ENCODE assay signal across 8 mouse cellular contexts in the genomic region with DNA sequence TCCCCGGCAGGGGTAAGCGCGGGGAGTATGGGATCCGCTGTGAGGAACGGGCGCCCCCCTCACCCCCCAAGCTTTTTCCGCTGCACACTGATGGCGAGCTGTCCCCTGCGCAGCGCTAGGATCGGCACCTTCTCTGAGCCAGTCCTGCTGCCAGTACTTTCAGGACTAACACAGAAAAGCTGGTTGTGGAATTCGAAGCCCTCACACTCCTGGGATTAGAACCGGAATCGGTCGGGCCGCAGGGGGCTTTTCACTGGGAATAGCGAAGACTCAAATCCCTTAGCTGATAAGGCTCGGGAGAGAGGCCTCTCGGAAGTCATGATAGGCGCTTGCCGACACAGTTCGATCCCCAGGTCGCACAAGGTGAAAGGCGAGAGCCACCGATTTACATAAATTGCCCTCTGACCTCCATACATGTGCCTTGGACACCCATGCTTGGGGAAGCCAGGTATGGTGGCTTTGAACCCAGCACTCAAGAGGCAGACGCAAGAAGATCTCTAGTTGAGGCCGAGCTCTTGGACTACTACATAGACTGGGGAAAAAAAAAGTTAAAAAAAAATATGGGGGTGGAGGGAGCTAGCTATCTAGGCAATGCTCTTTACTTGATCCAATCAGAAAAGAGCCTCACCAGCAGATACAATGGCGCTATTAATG. TPM values are rescaled to one million over a fixed set of nuclear protein-coding genes. Genes with fewer than 3 reads are reported as not detected.
DNase-seq lines count a peak whose midpoint lies in the region; ATAC-seq and TF ChIP-seq lines count a peak whose summit lies in the region.

No protein-coding gene starts in this region.

- no peak for DNase-seq in kidney, adult 8-10 months
- DNase-seq in MEL (ENCODE audit: low read depth, low spot score) = peak; percentile 84
- no peak for DNase-seq in hindbrain, embryonic 10.5 days (ENCODE audit: low spot score)
- no peak for DNase-seq in left cerebral cortex, postnatal 25 days (ENCODE audit: low spot score in 2 of 2)
- no peak for DNase-seq in kidney, adult 18-20 months
- no peak for DNase-seq in retina, embryonic 14.5 days (ENCODE audit: low spot score)

- ATAC-seq in kidney, embryonic 14.5 days (ENCODE audit: low FRiP score, low TSS enrichment) = no peak
- ATAC-seq in midbrain, embryonic 13.5 days = no peak

- 0 out of 2 replicates have a peak, but pooled peaks cover 5% of the 10 kb centered on the region for H3K27me3 ChIP-seq in kidney, embryonic 14.5 days (ENCODE audit: control insufficient read depth, insufficient read depth, low read length)
- H3K27me3 ChIP-seq in MEL (ENCODE audit: control insufficient read depth in 1 of 2, insufficient read depth in 2 of 2, low read length in 2 of 2) = no peaks in the 10 kb centered on the region
- peaks cover 57% of the 10 kb centered on the region for H3K27me3 ChIP-seq in hindbrain, embryonic 10.5 days (ENCODE audit: insufficient read depth, poor library complexity, severe bottlenecking)
- H3K27me3 ChIP-seq in midbrain, embryonic 13.5 days = peaks cover 52% of the 10 kb centered on the region

- peaks cover 18% of the 10 kb centered on the region for H3K4me1 ChIP-seq in kidney, embryonic 14.5 days (ENCODE audit: control insufficient read depth, insufficient read depth, low read length)
- peaks cover 8 to 34% of the 10 kb centered on the region in 2 experiments; a peak in 3 of 4 replicates for H3K4me1 ChIP-seq in MEL (ENCODE audit: control insufficient read depth in 1 of 2, insufficient read depth in 2 of 2, low read length in 2 of 2)
- H3K4me1 ChIP-seq in hindbrain, embryonic 10.5 days (replicated peaks) = peaks cover 35% of the 10 kb centered on the region
- peaks cover 25% of the 10 kb centered on the region for H3K4me1 ChIP-seq in midbrain, embryonic 13.5 days (replicated peaks)

- TF ChIP-seq POLR2A in MEL (IDR thresholded peaks at IDR 0.05; ENCODE audit: control insufficient read depth in 1 of 2, insufficient read depth in 1 of 2, low read depth in 1 of 2, low read length in 2 of 2, poor library complexity in 1 of 2) = peak; percentile 48 to 71; a peak in 3 of 4 replicates

- peak overlapping the region; percentile 72 for H3K4me3 ChIP-seq in kidney, embryonic 14.5 days (ENCODE audit: low read length)
- peak overlapping the region; percentile 61 to 63 for H3K4me3 ChIP-seq in MEL (ENCODE audit: control insufficient read depth in 1 of 2, insufficient read depth in 1 of 2, low read depth in 2 of 2, low read length in 2 of 2)
- H3K4me3 ChIP-seq in hindbrain, embryonic 10.5 days = peak overlapping the region; percentile 79
- H3K4me3 ChIP-seq in midbrain, embryonic 13.5 days (replicated peaks) = peak overlapping the region; percentile 73

- TF ChIP-seq RAD21 in MEL (IDR thresholded peaks at IDR 0.05; ENCODE audit: low read depth, low read length) = no peak

- TF ChIP-seq EP300 in MEL (IDR thresholded peaks at IDR 0.05; ENCODE audit: low read depth in 1 of 2, low read length in 2 of 2) = peak in 1 of 2 experiments; percentile 29; a peak in 1 of 4 replicates

- 6% methylated on average over 28 of the region's 28 CpGs for WGBS in kidney, embryonic 14.5 days
- 6% methylated on average over 28 of the region's 28 CpGs for WGBS in hindbrain, embryonic 10.5 days
- WGBS in midbrain, embryonic 13.5 days = 6% methylated on average over 28 of the region's 28 CpGs

- no peak for TF ChIP-seq CTCF in MEL (IDR thresholded peaks at IDR 0.05 in 2 of 3, conservative IDR thresholded peaks at IDR 0.05 in 1 of 3; ENCODE audit: control insufficient read depth in 1 of 3, insufficient read depth in 1 of 3, low read depth in 2 of 3, low read length in 3 of 3, poor library complexity in 1 of 3, severe bottlenecking in 1 of 3)

- intact Hi-C loops in left cerebral cortex, postnatal 25 days (cut with DNase I) = loop anchor here (1.0 to 5.0 kb wide), 3 partner anchors 38 to 291 kb away; partner anchors contain the start of genes Ppard and Rpl10a

- H3K4me2 ChIP-seq in kidney, embryonic 14.5 days (replicated peaks; ENCODE audit: low read depth, low read length) = peak overlapping the region; percentile 96
- peak overlapping the region; percentile 93 for H3K4me2 ChIP-seq in midbrain, embryonic 13.5 days (replicated peaks)

- no peaks in the 10 kb centered on the region for H3K36me3 ChIP-seq in kidney, embryonic 14.5 days (ENCODE audit: control insufficient read depth, insufficient read depth, low read length)
- H3K36me3 ChIP-seq in MEL (ENCODE audit: control insufficient read depth in 1 of 2, insufficient read depth in 2 of 2, low read length in 2 of 2) = peaks cover 0 to 25% of the 10 kb centered on the region in 2 experiments; a peak in 2 of 4 replicates
- H3K36me3 ChIP-seq in hindbrain, embryonic 10.5 days = no peaks in the 10 kb centered on the region
- no peaks in the 10 kb centered on the region for H3K36me3 ChIP-seq in midbrain, embryonic 13.5 days

- H3K9me3 ChIP-seq in kidney, embryonic 14.5 days (ENCODE audit: control insufficient read depth, low read length) = no peaks in the 10 kb centered on the region
- H3K9me3 ChIP-seq in MEL (replicated peaks; ENCODE audit: insufficient read depth, low read length) = no peaks in the 10 kb centered on the region
- H3K9me3 ChIP-seq in hindbrain, embryonic 10.5 days = no peaks in the 10 kb centered on the region
- H3K9me3 ChIP-seq in midbrain, embryonic 13.5 days = no peaks in the 10 kb centered on the region

- H3K79me2 ChIP-seq in MEL (ENCODE audit: control insufficient read depth, insufficient read depth, low read length, poor library complexity) = peaks cover 5% of the 10 kb centered on the region; the same call in 1 of the 2 replicates

- peak overlapping the region; percentile 90 for H3K27ac ChIP-seq in kidney, embryonic 14.5 days (ENCODE audit: low read depth, low read length)
- H3K27ac ChIP-seq in MEL (ENCODE audit: control insufficient read depth, low read depth, low read length) = peak overlapping the region; percentile 93
- peak overlapping the region; percentile 91 for H3K27ac ChIP-seq in hindbrain, embryonic 10.5 days
- peak overlapping the region; percentile 91 for H3K27ac ChIP-seq in midbrain, embryonic 13.5 days

- peak overlapping the region; percentile 70 for H3K9ac ChIP-seq in kidney, embryonic 14.5 days (ENCODE audit: low read depth, low read length)
- peak overlapping the region; percentile 94 for H3K9ac ChIP-seq in MEL (ENCODE audit: control insufficient read depth, low read depth, low read length, poor library complexity, severe bottlenecking)
- H3K9ac ChIP-seq in midbrain, embryonic 13.5 days (replicated peaks) = peak overlapping the region; percentile 85

TF ChIP-seq in MEL, 35 proteins besides CTCF, POLR2A, EP300 and RAD21 (continues in another document):
- TF ChIP-seq GABPA (IDR thresholded peaks at IDR 0.05; ENCODE audit: low read depth, low read length) (no peak), POLR2AphosphoS5 (IDR thresholded peaks at IDR 0.05; ENCODE audit: borderline replicate concordance, low read depth, low read length) (no peak), E2F4 (IDR thresholded peaks at IDR 0.05; ENCODE audit: borderline replicate concordance, low read depth, low read length) (0 out of 2 replicates have a peak, but pooled peaks have one; percentile 48)

RNA-seq across cellular contexts. Expression of gene Fkbp5, which starts 6.2 kb away (rescaled TPM):
- 10.0 and 14.0 TPM in 2 replicates for polyA plus RNA-seq in kidney, embryonic 14.5 days (2014; fragmentation: Nextera tagmentation; extraction: Ambion mirVana)
- 16.5 and 16.6 TPM in 2 replicates for total RNA-seq in MEL (2012; rRNA removed)
- polyA plus RNA-seq in MEL (2012; ENCODE audit: insufficient read depth in 1 of 2, insufficient read length in 2 of 2, low read depth in 1 of 2, low replicate concordance in 2 of 2, missing spikeins in 1 of 2) = 100 to 1,000 TPM in 1 of 2 experiments, 10 to 100 TPM in 1; 44.3 to 184 TPM
- polyA plus RNA-seq in hindbrain, embryonic 10.5 days (2016; fragmentation: Nextera tagmentation; extraction: Ambion mirVana) = 34.3 and 37.9 TPM in 2 replicates
- polyA plus RNA-seq in midbrain, embryonic 13.5 days (2015; fragmentation: Nextera tagmentation; extraction: Ambion mirVana) = 30.0 and 30.9 TPM in 2 replicates
- total RNA-seq in left cerebral cortex, postnatal 25 days (2021) = 10 to 100 TPM; 46.4 to 53.2 TPM

RNA-seq across cellular contexts. Expression of gene Armc12, which starts 7.1 kb away (rescaled TPM):
- not detected in 2 replicates for polyA plus RNA-seq in kidney, embryonic 14.5 days (2014; fragmentation: Nextera tagmentation; extraction: Ambion mirVana)
- not detected in 2 replicates for total RNA-seq in MEL (2012; rRNA removed)
- under 1 TPM in 1 of 2 experiments, not detected in 1; 0.15 TPM for polyA plus RNA-seq in MEL (2012; ENCODE audit: insufficient read depth in 1 of 2, insufficient read length in 2 of 2, low read depth in 1 of 2, low replicate concordance in 2 of 2, missing spikeins in 1 of 2)
- not detected in 2 replicates for polyA plus RNA-seq in hindbrain, embryonic 10.5 days (2016; fragmentation: Nextera tagmentation; extraction: Ambion mirVana)
- polyA plus RNA-seq in midbrain, embryonic 13.5 days (2015; fragmentation: Nextera tagmentation; extraction: Ambion mirVana) = not detected in 2 replicates
- total RNA-seq in left cerebral cortex, postnatal 25 days (2021) = not detected

RNA-seq across cellular contexts. Expression of gene Clpsl2, which starts 25.7 kb away (rescaled TPM):
- not detected in 2 replicates for polyA plus RNA-seq in kidney, embryonic 14.5 days (2014; fragmentation: Nextera tagmentation; extraction: Ambion mirVana)
- total RNA-seq in MEL (2012; rRNA removed) = not detected in 2 replicates
- polyA plus RNA-seq in MEL (2012; ENCODE audit: insufficient read depth in 1 of 2, insufficient read length in 2 of 2, low read depth in 1 of 2, low replicate concordance in 2 of 2, missing spikeins in 1 of 2) = not detected
- polyA plus RNA-seq in hindbrain, embryonic 10.5 days (2016; fragmentation: Nextera tagmentation; extraction: Ambion mirVana) = not detected in 2 replicates
- not detected in 2 replicates for polyA plus RNA-seq in midbrain, embryonic 13.5 days (2015; fragmentation: Nextera tagmentation; extraction: Ambion mirVana)
- not detected for total RNA-seq in left cerebral cortex, postnatal 25 days (2021)

RNA-seq across cellular contexts. Expression of gene Clps, which starts 37.1 kb away (rescaled TPM):
- not detected in 2 replicates for polyA plus RNA-seq in kidney, embryonic 14.5 days (2014; fragmentation: Nextera tagmentation; extraction: Ambion mirVana)
- total RNA-seq in MEL (2012; rRNA removed) = not detected in 2 replicates
- not detected for polyA plus RNA-seq in MEL (2012; ENCODE audit: insufficient read depth in 1 of 2, insufficient read length in 2 of 2, low read depth in 1 of 2, low replicate concordance in 2 of 2, missing spikeins in 1 of 2)
- not detected in 2 replicates for polyA plus RNA-seq in hindbrain, embryonic 10.5 days (2016; fragmentation: Nextera tagmentation; extraction: Ambion mirVana)
- polyA plus RNA-seq in midbrain, embryonic 13.5 days (2015; fragmentation: Nextera tagmentation; extraction: Ambion mirVana) = 0.66 and 0.71 TPM in 2 replicates
- not detected for total RNA-seq in left cerebral cortex, postnatal 25 days (2021)

RNA-seq across cellular contexts. Expression of gene Lhfpl5, which starts 52.0 kb away (rescaled TPM):
- 0.45 and 0.51 TPM in 2 replicates for polyA plus RNA-seq in kidney, embryonic 14.5 days (2014; fragmentation: Nextera tagmentation; extraction: Ambion mirVana)
- not detected in 2 replicates for total RNA-seq in MEL (2012; rRNA removed)
- under 1 TPM in 1 of 2 experiments, not detected in 1; 0.19 TPM for polyA plus RNA-seq in MEL (2012; ENCODE audit: insufficient read depth in 1 of 2, insufficient read length in 2 of 2, low read depth in 1 of 2, low replicate concordance in 2 of 2, missing spikeins in 1 of 2)
- polyA plus RNA-seq in hindbrain, embryonic 10.5 days (2016; fragmentation: Nextera tagmentation; extraction: Ambion mirVana) = 1.9 and 2.1 TPM in 2 replicates
- 4.1 and 4.2 TPM in 2 replicates for polyA plus RNA-seq in midbrain, embryonic 13.5 days (2015; fragmentation: Nextera tagmentation; extraction: Ambion mirVana)
- total RNA-seq in left cerebral cortex, postnatal 25 days (2021) = 1 to 10 TPM; 1.4 to 2.8 TPM
